Mouse (Mus musculus): ENCODE measurements around the gene Klrb1b. TPM values are rescaled to one million over a fixed set of nuclear protein-coding genes. Genes with fewer than 3 reads are reported as not detected.

Gene Klrb1b
- polyA plus RNA-seq (2012; rRNA removed): 0.54 and 0.85 TPM in 2 replicates

GRCm38 (mm10) chr6:128826132-128826531 is at the start of gene Klrb1b, which contains the start of gene Gm44511:
Gene Klrb1b (minus strand): TSS chr6:128826331.
Gene Gm44511 (minus strand): TSS chr6:128826315.
- TF ChIP-seq POLR2A (IDR thresholded peaks at IDR 0.05; ENCODE audit: control insufficient read depth, extremely low read depth, insufficient read depth, low read length, poor library complexity): no peak
- no peak for TF ChIP-seq CTCF (IDR thresholded peaks at IDR 0.05; ENCODE audit: borderline replicate concordance, control insufficient read depth, extremely low read depth, insufficient read depth, low read length, poor library complexity)
- 87% methylated on average over 6 of the region's 6 CpGs for WGBS

GRCm38 (mm10) chr6:128871910-128872610 is 45.9 kb upstream of the Klrb1b start:
- Histone ChIP-seq H3K4me1 (replicated peaks; ENCODE audit: control insufficient read depth, insufficient read depth, low read length) (peaks cover 6% of the 10 kb centered on the region), H3K27me3 (ENCODE audit: control insufficient read depth, insufficient read depth, low read length) (no peaks in the 10 kb centered on the region), H3K36me3 (ENCODE audit: control insufficient read depth, insufficient read depth, low read length) (no peaks in the 10 kb centered on the region), H3K27ac (ENCODE audit: control insufficient read depth, insufficient read depth, low read length) (no peak overlapping the region), H3K4me3 (ENCODE audit: control insufficient read depth, insufficient read depth, low read length) (no peak overlapping the region)
- no peak for TF ChIP-seq CTCF (IDR thresholded peaks at IDR 0.05; ENCODE audit: borderline replicate concordance, control insufficient read depth, extremely low read depth, insufficient read depth, low read length, poor library complexity)
- no peak for TF ChIP-seq POLR2A (IDR thresholded peaks at IDR 0.05; ENCODE audit: control insufficient read depth, extremely low read depth, insufficient read depth, low read length, poor library complexity)
- DNase-seq: no peak
- 100% methylated on average over 1 of the region's 1 CpGs for WGBS

More at GRCm38 (mm10) chr6:128826132-128826531, at the start of gene Klrb1b, which contains the start of gene Gm44511:
- Histone ChIP-seq H3K4me3 (ENCODE audit: control insufficient read depth, insufficient read depth, low read length) (no peak within 1 kb of the TSS), H3K4me1 (replicated peaks; ENCODE audit: control insufficient read depth, insufficient read depth, low read length) (0 out of 2 replicates have a peak, but pooled peaks cover 4% of the 10 kb centered on the region), H3K27ac (ENCODE audit: control insufficient read depth, insufficient read depth, low read length) (no peak within 1 kb of the TSS), H3K36me3 (ENCODE audit: control insufficient read depth, insufficient read depth, low read length) (no peaks in the 10 kb centered on the region), H3K27me3 (ENCODE audit: control insufficient read depth, insufficient read depth, low read length) (no peaks in the 10 kb centered on the region)
- no peak for DNase-seq

GRCm38 (mm10) chr6:128868861-128869260 is 42.7 kb upstream of the Klrb1b start:
- Histone ChIP-seq H3K4me3 (ENCODE audit: control insufficient read depth, insufficient read depth, low read length) (no peak overlapping the region), H3K27me3 (ENCODE audit: control insufficient read depth, insufficient read depth, low read length) (no peaks in the 10 kb centered on the region), H3K27ac (ENCODE audit: control insufficient read depth, insufficient read depth, low read length) (no peak overlapping the region), H3K4me1 (replicated peaks; ENCODE audit: control insufficient read depth, insufficient read depth, low read length) (peaks cover 6% of the 10 kb centered on the region), H3K36me3 (ENCODE audit: control insufficient read depth, insufficient read depth, low read length) (no peaks in the 10 kb centered on the region)
- DNase-seq: peak; percentile 55
- TF ChIP-seq POLR2A (IDR thresholded peaks at IDR 0.05; ENCODE audit: control insufficient read depth, extremely low read depth, insufficient read depth, low read length, poor library complexity) (no peak), CTCF (IDR thresholded peaks at IDR 0.05; ENCODE audit: borderline replicate concordance, control insufficient read depth, extremely low read depth, insufficient read depth, low read length, poor library complexity) (no peak)
- 60% methylated on average over 3 of the region's 3 CpGs for WGBS

GRCm38 (mm10) chr6:128857976-128858375 is 31.8 kb upstream of the Klrb1b start:
- Histone ChIP-seq H3K4me1 (replicated peaks; ENCODE audit: control insufficient read depth, insufficient read depth, low read length) (peaks cover 11% of the 10 kb centered on the region), H3K27ac (ENCODE audit: control insufficient read depth, insufficient read depth, low read length) (no peak overlapping the region), H3K36me3 (ENCODE audit: control insufficient read depth, insufficient read depth, low read length) (no peaks in the 10 kb centered on the region), H3K4me3 (ENCODE audit: control insufficient read depth, insufficient read depth, low read length) (no peak overlapping the region), H3K27me3 (ENCODE audit: control insufficient read depth, insufficient read depth, low read length) (no peaks in the 10 kb centered on the region)
- TF ChIP-seq POLR2A (IDR thresholded peaks at IDR 0.05; ENCODE audit: control insufficient read depth, extremely low read depth, insufficient read depth, low read length, poor library complexity) (no peak), CTCF (IDR thresholded peaks at IDR 0.05; ENCODE audit: borderline replicate concordance, control insufficient read depth, extremely low read depth, insufficient read depth, low read length, poor library complexity) (no peak)
- DNase-seq: no peak
- WGBS: 97% methylated on average over 2 of the region's 2 CpGs

- Histone ChIP-seq H3K36me3 (ENCODE audit: control insufficient read depth, insufficient read depth, low read length) (no peaks in the 10 kb centered on the region), H3K4me1 (replicated peaks; ENCODE audit: control insufficient read depth, insufficient read depth, low read length) (peaks cover 18% of the 10 kb centered on the region), H3K27me3 (ENCODE audit: control insufficient read depth, insufficient read depth, low read length) (no peaks in the 10 kb centered on the region), H3K4me3 (ENCODE audit: control insufficient read depth, insufficient read depth, low read length) (no peak overlapping the region), H3K27ac (ENCODE audit: control insufficient read depth, insufficient read depth, low read length) (peak overlapping the region; percentile 5; the same call in 1 of the 2 replicates)
- TF ChIP-seq CTCF (IDR thresholded peaks at IDR 0.05; ENCODE audit: borderline replicate concordance, control insufficient read depth, extremely low read depth, insufficient read depth, low read length, poor library complexity): no peak
- no peak for TF ChIP-seq POLR2A (IDR thresholded peaks at IDR 0.05; ENCODE audit: control insufficient read depth, extremely low read depth, insufficient read depth, low read length, poor library complexity)
- no peak for DNase-seq
- WGBS: 15% methylated on average over 5 of the region's 5 CpGs
Measured at GRCm38 (mm10) chr6:128856250-128856649, 30.1 kb upstream of the Klrb1b start.

- Histone ChIP-seq H3K27ac (ENCODE audit: control insufficient read depth, insufficient read depth, low read length) (no peak overlapping the region), H3K4me1 (replicated peaks; ENCODE audit: control insufficient read depth, insufficient read depth, low read length) (peaks cover 18% of the 10 kb centered on the region), H3K27me3 (ENCODE audit: control insufficient read depth, insufficient read depth, low read length) (no peaks in the 10 kb centered on the region), H3K36me3 (ENCODE audit: control insufficient read depth, insufficient read depth, low read length) (no peaks in the 10 kb centered on the region), H3K4me3 (ENCODE audit: control insufficient read depth, insufficient read depth, low read length) (no peak overlapping the region)
- no peak for DNase-seq
- 78% methylated on average over 1 of the region's 1 CpGs for WGBS
- TF ChIP-seq CTCF (IDR thresholded peaks at IDR 0.05; ENCODE audit: borderline replicate concordance, control insufficient read depth, extremely low read depth, insufficient read depth, low read length, poor library complexity): no peak
- no peak for TF ChIP-seq POLR2A (IDR thresholded peaks at IDR 0.05; ENCODE audit: control insufficient read depth, extremely low read depth, insufficient read depth, low read length, poor library complexity)
Measured at GRCm38 (mm10) chr6:128855477-128855876, 29.3 kb upstream of the Klrb1b start.

Data from thymus, adult 2 months (tissue).